Mouse (Mus musculus) adrenal gland, adult 18-20 months (tissue): Measurements from ENCODE around the gene Mptx2. TPM values are rescaled to one million over a fixed set of nuclear protein-coding genes. Genes with fewer than 3 reads are reported as not detected.
"Not testable (repeated sequence)": the region's sequence is repeated elsewhere in the genome, so short reads cannot be mapped to it uniquely, and the experiment has no call there.

ENCODE experiments used
- DNase-seq, 2 experiments: peaks; one replicate each; pipeline ENCODE4 v3.0.0; 2021 to 2022; ENCODE audit warnings: low spot score in 2 of 2
- long read RNA-seq, 2 experiments: library from polyadenylated mRNA; stranded (forward); transcript quantifications; one replicate each; pipeline ENCODE4 v2.0.0; 2021
- total RNA-seq, 2 experiments: library from RNA; stranded (reverse); gene quantifications; 1 replicate in 1 of 2; 2 replicates in 1 of 2; pipeline ENCODE4 v1.2.3; 2021

Mptx2 gene
- total RNA-seq: not detected
- long read RNA-seq, experiment 1: 0 reads
- long read RNA-seq, experiment 2: 0 reads

GRCm38 (mm10) chr1:173277677-173278076 is at the start of gene Mptx2:
Gene Mptx2, minus strand, starts transcription at chr1:173277777.
- DNase-seq: no peak

GRCm38 (mm10) chr1:173326552-173326951 is 49.0 kb upstream of the Mptx2 start:
- DNase-seq: no peak

GRCm38 (mm10) chr1:173325395-173325794 is 47.8 kb upstream of the Mptx2 start:
- no peak for DNase-seq

GRCm38 (mm10) chr1:173324961-173325360 is 47.4 kb upstream of the Mptx2 start:
- DNase-seq: no peak

- peak; percentile 27 to 45 for DNase-seq
Measured at GRCm38 (mm10) chr1:173323839-173324585, 46.4 kb upstream of the Mptx2 start.

- no peak for DNase-seq
Measured at GRCm38 (mm10) chr1:173322249-173322627, 44.7 kb upstream of the Mptx2 start.

- DNase-seq: no peak
Measured at GRCm38 (mm10) chr1:173321593-173322248, 44.1 kb upstream of the Mptx2 start.

- no peak for DNase-seq
Measured at GRCm38 (mm10) chr1:173317925-173318477, 40.4 kb upstream of the Mptx2 start.

- DNase-seq: no peak
Measured at GRCm38 (mm10) chr1:173315725-173316124, 38.1 kb upstream of the Mptx2 start.

- DNase-seq: not testable (repeated sequence)
Measured at GRCm38 (mm10) chr1:173313535-173314050, 36.0 kb upstream of the Mptx2 start.

- not testable (repeated sequence) for DNase-seq
Measured at GRCm38 (mm10) chr1:173302795-173303194, 25.2 kb upstream of the Mptx2 start.

- DNase-seq: no peak
Measured at GRCm38 (mm10) chr1:173265701-173266100, 11.9 kb downstream of the Mptx2 start, which contains the start of gene Olfr418. Gene Olfr418, plus strand, starts transcription at chr1:173266001.

GRCm38 (mm10) chr1:173249888-173250287 is 27.7 kb downstream of the Mptx2 start:
- no peak for DNase-seq

- DNase-seq: not testable (repeated sequence)
Measured at GRCm38 (mm10) chr1:173237004-173237403, 40.6 kb downstream of the Mptx2 start.

GRCm38 (mm10) chr1:173227081-173227480 is 50.5 kb downstream of the Mptx2 start, which contains the start of gene Fcer1a:
Gene Fcer1a, minus strand, starts transcription at chr1:173227214.
- DNase-seq: no peak

Other genes with a start within 250 kb of the Mptx2 start
- gene Olfr1408, start 140.4 kb downstream of the Mptx2 start, total RNA-seq: not detected
- not detected for gene Olfr1406, start 87.1 kb downstream of the Mptx2 start, total RNA-seq
- not detected for gene Olfr218, start 80.0 kb downstream of the Mptx2 start, total RNA-seq
- gene Olfr1404, start 65.4 kb downstream of the Mptx2 start, total RNA-seq: not detected
- under 1 TPM in 1 of 2 experiments, not detected in 1; 0.42 TPM for gene Fcer1a, start 50.6 kb downstream of the Mptx2 start, total RNA-seq
- not detected for gene Olfr418, start 11.8 kb downstream of the Mptx2 start, total RNA-seq
- 1 to 10 TPM in 1 of 2 experiments, under 1 TPM in 1; 0.63 to 2.0 TPM for gene Ackr1, start 56.0 kb upstream of the Mptx2 start, total RNA-seq
- 1 to 10 TPM; 1.1 to 2.0 TPM for gene Aim2, start 73.1 kb upstream of the Mptx2 start, total RNA-seq
- 1 to 10 TPM; 4.0 to 8.9 TPM for gene Cadm3, start 89.9 kb upstream of the Mptx2 start, total RNA-seq
- gene Ifi206, start 213.3 kb upstream of the Mptx2 start, total RNA-seq: 1 to 10 TPM in 1 of 2 experiments, under 1 TPM in 1; 0.53 to 1.2 TPM